Mouse (Mus musculus) midbrain, embryonic 16.5 days (tissue): Measurements from ENCODE around the gene Cdh12. TPM values are rescaled to one million over a fixed set of nuclear protein-coding genes. Genes with fewer than 3 reads are reported as not detected.

Experiments used
- ATAC-seq: fragments of 200-750 bp; cut with Nextera tagmentation; 2 replicates; pipeline ENCODE4 v1.8.0; 2017; ENCODE audit warnings: moderate TSS enrichment
- H3K27ac ChIP-seq: fragments of 300-500 bp; sonication (generic); 2 replicates; pipeline ENCODE4 v1.5.1; 2014; ENCODE audit warnings: mild to moderate bottlenecking, low read length, mixed read lengths
- H3K27me3 ChIP-seq: fragments of 300-500 bp; sonication (generic); 2 replicates; pipeline ENCODE4 v1.6.1; 2014; ENCODE audit warnings: low read depth, low read length, mixed read lengths; ENCODE audit not compliant: control insufficient read depth, insufficient read depth
- H3K36me3 ChIP-seq: fragments of 300-500 bp; sonication (generic); 2 replicates; pipeline ENCODE4 v1.6.1; 2014; ENCODE audit warnings: mild to moderate bottlenecking, low read length, moderate library complexity, mixed read lengths; ENCODE audit not compliant: control insufficient read depth, insufficient read depth
- H3K4me1 ChIP-seq: fragments of 300-500 bp; sonication (generic); 2 replicates; pipeline ENCODE4 v1.6.1; 2014; ENCODE audit warnings: mild to moderate bottlenecking, low read length, mixed read lengths; ENCODE audit not compliant: control insufficient read depth, insufficient read depth
- H3K4me2 ChIP-seq: fragments of 300-500 bp; sonication (generic); 2 replicates; pipeline ENCODE4 v1.6.1; 2014; ENCODE audit warnings: mild to moderate bottlenecking, low read length, mixed read lengths
- H3K4me3 ChIP-seq: fragments of 300-500 bp; sonication (generic); 2 replicates; pipeline ENCODE4 v1.5.1; 2014; ENCODE audit warnings: low read depth, mild to moderate bottlenecking, low read length, moderate library complexity, mixed read lengths
- H3K9ac ChIP-seq: fragments of 300-500 bp; sonication (generic); 2 replicates; pipeline ENCODE4 v1.6.1; 2014; ENCODE audit warnings: low read depth, low read length, mixed read lengths
- H3K9me3 ChIP-seq: fragments of 300-500 bp; sonication (generic); replicated peaks from 2 replicates; pipeline ENCODE4 v1.6.1; 2014; ENCODE audit warnings: mild to moderate bottlenecking, low read length, mixed read lengths; ENCODE audit not compliant: control insufficient read depth, poor library complexity, severe bottlenecking
- WGBS: fragments of 180-500 bp; shearing (Covaris S2); extraction: QIAGEN DNeasy Blood & Tissue Kit; methylation state at CpG from one replicate; pipeline ENCODE4 v1.1.7; 2014; 5-methylcytosine and 5-hydroxymethylcytosine counted together
- polyA plus RNA-seq: library from polyadenylated mRNA; unstranded; fragments of >200 nt; fragmentation: Nextera tagmentation; extraction: Ambion mirVana; gene quantifications from 2 replicates; pipeline ENCODE4 v1.2.1, GENCODE M21; 2015

Cdh12 gene
- polyA plus RNA-seq, 1 experiment from 2014 or later: 11.6 TPM

- no peak overlapping the region for H3K4me3 ChIP-seq
- WGBS: 83% methylated on average over 2 of the region's 2 CpGs
- no peaks in the 10 kb centered on the region for H3K36me3 ChIP-seq
- H3K4me1 ChIP-seq: 0 out of 2 replicates have a peak, but pooled peaks cover 2% of the 10 kb centered on the region
- H3K9me3 ChIP-seq: no peaks in the 10 kb centered on the region
- H3K9ac ChIP-seq: no peak overlapping the region
- no peak for ATAC-seq
- no peaks in the 10 kb centered on the region for H3K27me3 ChIP-seq
- no peak overlapping the region for H3K27ac ChIP-seq
- H3K4me2 ChIP-seq: no peak overlapping the region
Observed at GRCm38 (mm10) chr15:20798541-20798940, 349.5 kb downstream of the Cdh12 start.

- Histone ChIP-seq H3K4me1 (no peaks in the 10 kb centered on the region), H3K36me3 (no peaks in the 10 kb centered on the region), H3K9ac (no peak overlapping the region), H3K4me2 (no peak overlapping the region), H3K27me3 (no peaks in the 10 kb centered on the region), H3K27ac (no peak overlapping the region), H3K4me3 (no peak overlapping the region), H3K9me3 (no peaks in the 10 kb centered on the region)
- WGBS: 63% methylated on average over 1 of the region's 1 CpGs
- ATAC-seq: no peak
Observed at GRCm38 (mm10) chr15:20835887-20836286, 386.8 kb downstream of the Cdh12 start.

GRCm38 (mm10) chr15:20836991-20837390, 387.9 kb downstream of the Cdh12 start:
- ATAC-seq: no peak
- Histone ChIP-seq H3K27ac (no peak overlapping the region), H3K4me1 (no peaks in the 10 kb centered on the region), H3K9me3 (no peaks in the 10 kb centered on the region), H3K4me2 (no peak overlapping the region), H3K36me3 (no peaks in the 10 kb centered on the region), H3K4me3 (no peak overlapping the region), H3K9ac (no peak overlapping the region), H3K27me3 (no peaks in the 10 kb centered on the region)
- 54% methylated on average over 3 of the region's 3 CpGs for WGBS

GRCm38 (mm10) chr15:20841479-20841878, 392.4 kb downstream of the Cdh12 start:
- no peak overlapping the region for H3K9ac ChIP-seq
- H3K36me3 ChIP-seq: no peaks in the 10 kb centered on the region
- WGBS: 93% methylated on average over 5 of the region's 5 CpGs

GRCm38 (mm10) chr15:20863076-20863475, 414.0 kb downstream of the Cdh12 start:
- Histone ChIP-seq H3K4me2 (no peak overlapping the region), H3K9ac (no peak overlapping the region), H3K36me3 (no peaks in the 10 kb centered on the region), H3K4me3 (no peak overlapping the region), H3K4me1 (no peaks in the 10 kb centered on the region), H3K9me3 (no peaks in the 10 kb centered on the region), H3K27me3 (no peaks in the 10 kb centered on the region), H3K27ac (no peak overlapping the region)
- 0 out of 2 replicates have a peak, but pooled peaks have one; percentile 58 for ATAC-seq
- 57% methylated on average over 2 of the region's 2 CpGs for WGBS

More at GRCm38 (mm10) chr15:20841479-20841878, 392.4 kb downstream of the Cdh12 start:
- Histone ChIP-seq H3K27ac (no peak overlapping the region), H3K27me3 (no peaks in the 10 kb centered on the region), H3K9me3 (no peaks in the 10 kb centered on the region), H3K4me2 (no peak overlapping the region), H3K4me3 (no peak overlapping the region), H3K4me1 (no peaks in the 10 kb centered on the region)
- ATAC-seq: no peak

GRCm38 (mm10) chr15:20872518-20872917, 423.5 kb downstream of the Cdh12 start:
- 80% methylated on average over 1 of the region's 1 CpGs for whole genome bisulfite sequencing
- no peak for ATAC-seq
- no peak overlapping the region for H3K4me2 ChIP-seq
- H3K27ac ChIP-seq: no peak overlapping the region
- H3K4me3 ChIP-seq: no peak overlapping the region
- no peaks in the 10 kb centered on the region for H3K36me3 ChIP-seq
- H3K27me3 ChIP-seq: no peaks in the 10 kb centered on the region
- H3K9me3 ChIP-seq: no peaks in the 10 kb centered on the region
- H3K4me1 ChIP-seq: no peaks in the 10 kb centered on the region
- no peak overlapping the region for H3K9ac ChIP-seq

GRCm38 (mm10) chr15:20876993-20877392, 427.9 kb downstream of the Cdh12 start:
- Histone ChIP-seq H3K27ac (no peak overlapping the region), H3K4me1 (no peaks in the 10 kb centered on the region), H3K4me3 (no peak overlapping the region), H3K27me3 (no peaks in the 10 kb centered on the region), H3K36me3 (no peaks in the 10 kb centered on the region), H3K9ac (no peak overlapping the region), H3K9me3 (no peaks in the 10 kb centered on the region), H3K4me2 (no peak overlapping the region)
- ATAC-seq: no peak
- 95% methylated on average over 2 of the region's 2 CpGs for WGBS

GRCm38 (mm10) chr15:20893471-20893870, 444.4 kb downstream of the Cdh12 start:
- Histone ChIP-seq H3K9ac (no peak overlapping the region), H3K9me3 (no peaks in the 10 kb centered on the region), H3K36me3 (no peaks in the 10 kb centered on the region), H3K4me2 (no peak overlapping the region), H3K4me3 (no peak overlapping the region), H3K27me3 (no peaks in the 10 kb centered on the region), H3K27ac (no peak overlapping the region), H3K4me1 (no peaks in the 10 kb centered on the region)
- no peak for ATAC-seq
- 89% methylated on average over 3 of the region's 3 CpGs for WGBS

GRCm38 (mm10) chr15:20902568-20902967, 453.5 kb downstream of the Cdh12 start:
- H3K9ac ChIP-seq: no peak overlapping the region
- H3K36me3 ChIP-seq: no peaks in the 10 kb centered on the region
- H3K4me2 ChIP-seq: no peak overlapping the region
- H3K9me3 ChIP-seq: no peaks in the 10 kb centered on the region
- H3K4me1 ChIP-seq: no peaks in the 10 kb centered on the region
- no peak overlapping the region for H3K27ac ChIP-seq
- H3K27me3 ChIP-seq: no peaks in the 10 kb centered on the region
- no peak overlapping the region for H3K4me3 ChIP-seq
- WGBS: 68% methylated on average over 3 of the region's 3 CpGs
- ATAC-seq: no peak
